Mouse (Mus musculus) limb, embryonic 15.5 days (tissue): ENCODE measurements around the gene Rnpepl1. TPM values are rescaled to one million over a fixed set of nuclear protein-coding genes. Genes with fewer than 3 reads are reported as not detected.

Experiments used
- ATAC-seq: fragments of 200-750 bp; cut with Nextera tagmentation; 2 replicates; pipeline ENCODE4 v1.8.0; 2017; ENCODE audit warnings: low read depth, moderate TSS enrichment; ENCODE audit not compliant: insufficient number of reproducible peaks, low FRiP score, low TSS enrichment
- H3K27ac ChIP-seq: fragments of 300-500 bp; sonication (generic); 2 replicates; pipeline ENCODE4 v1.5.1; 2015; ENCODE audit warnings: moderate library complexity, mild to moderate bottlenecking, inconsistent platforms
- H3K27me3 ChIP-seq: fragments of 300-500 bp; sonication (generic); 2 replicates; pipeline ENCODE4 v1.6.1; 2015; ENCODE audit warnings: inconsistent platforms
- H3K36me3 ChIP-seq: fragments of 300-500 bp; sonication (generic); 2 replicates; pipeline ENCODE4 v1.6.1; 2015; ENCODE audit warnings: inconsistent platforms
- H3K4me1 ChIP-seq: fragments of 300-500 bp; sonication (generic); 2 replicates; pipeline ENCODE4 v1.6.1; 2015; ENCODE audit warnings: inconsistent platforms
- H3K4me2 ChIP-seq: fragments of 300-500 bp; sonication (generic); 2 replicates; pipeline ENCODE4 v1.6.1; 2015; ENCODE audit warnings: mild to moderate bottlenecking, inconsistent platforms
- H3K4me3 ChIP-seq: fragments of 300-500 bp; sonication (generic); 2 replicates; pipeline ENCODE4 v1.5.1; 2015; ENCODE audit warnings: mild to moderate bottlenecking, inconsistent platforms
- H3K9ac ChIP-seq: fragments of 300-500 bp; sonication (generic); 2 replicates; pipeline ENCODE4 v1.6.1; 2015; ENCODE audit warnings: inconsistent platforms
- H3K9me3 ChIP-seq: fragments of 300-500 bp; sonication (generic); 2 replicates; pipeline ENCODE4 v1.6.1; 2016; ENCODE audit warnings: inconsistent platforms
- WGBS: fragments of 180-500 bp; shearing (Covaris S2); methylation state at CpG from one replicate; pipeline ENCODE4 v1.1.7; 2015; 5-methylcytosine and 5-hydroxymethylcytosine counted together
- polyA plus RNA-seq: library from polyadenylated mRNA; unstranded; fragments of >200 nt; fragmentation: Nextera tagmentation; extraction: Ambion mirVana; gene quantifications from 2 replicates; pipeline ENCODE4 v1.2.1, GENCODE M21; 2015

Rnpepl1 gene
- polyA plus RNA-seq, 1 experiment from 2014 or later, result 44.7 TPM

- no peak overlapping the region for H3K27ac ChIP-seq
- no peaks in the 10 kb centered on the region for H3K27me3 ChIP-seq
- no peak for ATAC-seq
- WGBS, result 67% methylated on average over 5 of the region's 5 CpGs
- no peak overlapping the region for H3K4me2 ChIP-seq
- H3K36me3 ChIP-seq, result no peaks in the 10 kb centered on the region
- H3K9ac ChIP-seq, result no peak overlapping the region
- H3K4me1 ChIP-seq, result 0 out of 2 replicates have a peak, but pooled peaks cover 3% of the 10 kb centered on the region
- no peaks in the 10 kb centered on the region for H3K9me3 ChIP-seq
- H3K4me3 ChIP-seq, result no peak overlapping the region
These were observed 30.5 kb upstream of the Rnpepl1 start for GRCm38 (mm10) chr1:92880101-92880500.

DNA sequence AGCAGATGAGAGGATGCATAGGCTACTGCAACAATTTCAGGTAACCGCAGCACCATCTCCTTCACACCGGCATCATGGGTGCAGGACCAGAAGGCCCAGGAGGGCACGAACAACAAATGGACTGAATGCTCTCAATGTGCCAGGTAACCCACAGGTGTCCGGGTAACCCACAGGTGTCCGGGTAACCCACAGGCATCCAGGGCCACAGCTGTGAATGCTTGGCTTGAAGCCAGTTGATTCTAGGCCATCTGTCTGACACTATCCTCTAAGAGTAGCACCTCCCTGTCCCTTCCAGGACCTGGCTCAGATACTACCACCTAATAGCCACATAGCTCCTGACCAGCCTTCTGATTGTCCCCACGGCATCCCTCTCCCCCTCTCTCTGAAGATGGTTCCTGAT is 28.6 kb upstream of the Rnpepl1 start:
- no peaks in the 10 kb centered on the region for H3K27me3 ChIP-seq
- WGBS, result 86% methylated on average over 6 of the region's 6 CpGs
- H3K4me1 ChIP-seq, result 0 out of 2 replicates have a peak, but pooled peaks cover 3% of the 10 kb centered on the region
- no peak overlapping the region for H3K27ac ChIP-seq
- no peak overlapping the region for H3K9ac ChIP-seq
- no peaks in the 10 kb centered on the region for H3K9me3 ChIP-seq
- no peak overlapping the region for H3K4me2 ChIP-seq
- ATAC-seq, result no peak
- H3K36me3 ChIP-seq, result no peaks in the 10 kb centered on the region
- H3K4me3 ChIP-seq, result no peak overlapping the region

- WGBS, result 72% methylated on average over 7 of the region's 7 CpGs
These were observed 21.5 kb upstream of the Rnpepl1 start for GRCm38 (mm10) chr1:92888901-92889655.

GRCm38 (mm10) chr1:92892791-92893190 is 17.8 kb upstream of the Rnpepl1 start:
- H3K4me2 ChIP-seq, result no peak overlapping the region
- no peaks in the 10 kb centered on the region for H3K9me3 ChIP-seq
- no peaks in the 10 kb centered on the region for H3K27me3 ChIP-seq
- no peak overlapping the region for H3K9ac ChIP-seq
- H3K36me3 ChIP-seq, result no peaks in the 10 kb centered on the region
- no peak overlapping the region for H3K27ac ChIP-seq
- 0 out of 2 replicates have a peak, but pooled peaks cover 3% of the 10 kb centered on the region for H3K4me1 ChIP-seq
- WGBS, result 65% methylated on average over 3 of the region's 3 CpGs
- no peak for ATAC-seq
- no peak overlapping the region for H3K4me3 ChIP-seq

More at GRCm38 (mm10) chr1:92888901-92889655, 21.5 kb upstream of the Rnpepl1 start:
- Histone ChIP-seq H3K4me1 (no peaks in the 10 kb centered on the region), H3K36me3 (no peaks in the 10 kb centered on the region), H3K4me3 (no peak overlapping the region), H3K27me3 (no peaks in the 10 kb centered on the region), H3K4me2 (no peak overlapping the region), H3K9ac (no peak overlapping the region), H3K9me3 (no peaks in the 10 kb centered on the region), H3K27ac (no peak overlapping the region)
- no peak for ATAC-seq

DNA sequence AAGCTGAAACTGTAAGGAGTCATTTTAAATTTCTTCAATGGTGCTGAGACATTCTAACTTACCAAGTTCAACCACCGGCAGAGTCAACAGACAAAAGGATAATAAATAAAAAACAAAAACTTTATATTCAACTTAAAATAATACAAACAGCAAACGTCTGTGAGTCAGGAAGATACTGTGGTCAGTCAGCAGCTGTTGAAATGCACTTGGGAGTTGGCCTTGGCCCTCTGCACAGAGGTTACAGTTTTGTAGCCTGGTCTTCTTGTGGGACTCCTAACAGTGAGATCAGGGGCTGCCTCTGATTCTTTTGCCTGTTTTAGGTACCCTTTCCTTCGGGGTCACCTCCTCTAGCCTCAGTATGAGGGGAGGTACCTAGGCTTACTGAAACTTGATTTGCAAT is 16.7 kb upstream of the Rnpepl1 start:
- no peak overlapping the region for H3K9ac ChIP-seq
- H3K4me2 ChIP-seq, result no peak overlapping the region
- WGBS, result 72% methylated on average over 3 of the region's 3 CpGs
- no peaks in the 10 kb centered on the region for H3K36me3 ChIP-seq
- H3K27ac ChIP-seq, result no peak overlapping the region
- H3K4me1 ChIP-seq, result 0 out of 2 replicates have a peak, but pooled peaks cover 3% of the 10 kb centered on the region
- H3K9me3 ChIP-seq, result no peaks in the 10 kb centered on the region
- no peak for ATAC-seq
- H3K4me3 ChIP-seq, result no peak overlapping the region
- no peaks in the 10 kb centered on the region for H3K27me3 ChIP-seq

GRCm38 (mm10) chr1:92895089-92895488 is 15.5 kb upstream of the Rnpepl1 start:
- no peaks in the 10 kb centered on the region for H3K9me3 ChIP-seq
- ATAC-seq, result no peak
- 0 out of 2 replicates have a peak, but pooled peaks cover 3% of the 10 kb centered on the region for H3K4me1 ChIP-seq
- H3K9ac ChIP-seq, result no peak overlapping the region
- H3K27me3 ChIP-seq, result 0 out of 2 replicates have a peak, but pooled peaks cover 8% of the 10 kb centered on the region
- no peak overlapping the region for H3K4me2 ChIP-seq
- no peak overlapping the region for H3K4me3 ChIP-seq
- no peaks in the 10 kb centered on the region for H3K36me3 ChIP-seq
- H3K27ac ChIP-seq, result no peak overlapping the region
- WGBS, result 11% methylated on average over 3 of the region's 3 CpGs

GRCm38 (mm10) chr1:92902786-92903185 is 7.8 kb upstream of the Rnpepl1 start, which contains the start of gene Ankmy1:
TSS of gene Ankmy1 (minus strand) at chr1:92902906.
- WGBS, result 1% methylated on average over 15 of the region's 15 CpGs

DNA sequence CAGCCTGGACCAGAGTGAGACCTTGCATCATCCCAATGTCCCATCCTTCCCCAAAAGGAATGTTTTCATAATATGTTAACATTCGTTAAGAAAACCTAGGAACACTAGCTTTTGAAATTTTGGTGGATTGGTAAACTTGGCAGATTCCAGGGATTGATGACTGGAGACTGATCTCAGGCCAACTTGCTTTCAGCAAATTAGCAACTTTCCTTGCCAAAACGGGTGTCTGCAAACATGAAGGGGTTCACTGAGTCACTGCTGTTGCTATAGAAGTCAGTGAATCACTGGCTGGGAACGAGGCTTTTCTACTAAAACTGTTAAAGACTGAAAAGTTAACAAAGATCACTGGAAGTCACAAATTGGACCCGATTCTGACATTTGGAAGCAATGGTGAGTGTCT is 7.0 kb upstream of the Rnpepl1 start:
- WGBS, result 64% methylated on average over 4 of the region's 4 CpGs
- no peak for ATAC-seq

More at GRCm38 (mm10) chr1:92902786-92903185, 7.8 kb upstream of the Rnpepl1 start, which contains the start of gene Ankmy1:
- H3K9me3 ChIP-seq, result no peaks in the 10 kb centered on the region
- H3K4me1 ChIP-seq, result peaks cover 18% of the 10 kb centered on the region
- 0 out of 2 replicates have a peak within 1 kb of the TSS, but pooled peaks have one; percentile 3 for H3K4me3 ChIP-seq
- ATAC-seq, result no peak
- H3K4me2 ChIP-seq, result peak within 1 kb of the TSS; percentile 35
- H3K27me3 ChIP-seq, result peaks cover 13% of the 10 kb centered on the region; the same call in 1 of the 2 replicates
- no peaks in the 10 kb centered on the region for H3K36me3 ChIP-seq
- no peak within 1 kb of the TSS for H3K9ac ChIP-seq
- no peak within 1 kb of the TSS for H3K27ac ChIP-seq

DNA sequence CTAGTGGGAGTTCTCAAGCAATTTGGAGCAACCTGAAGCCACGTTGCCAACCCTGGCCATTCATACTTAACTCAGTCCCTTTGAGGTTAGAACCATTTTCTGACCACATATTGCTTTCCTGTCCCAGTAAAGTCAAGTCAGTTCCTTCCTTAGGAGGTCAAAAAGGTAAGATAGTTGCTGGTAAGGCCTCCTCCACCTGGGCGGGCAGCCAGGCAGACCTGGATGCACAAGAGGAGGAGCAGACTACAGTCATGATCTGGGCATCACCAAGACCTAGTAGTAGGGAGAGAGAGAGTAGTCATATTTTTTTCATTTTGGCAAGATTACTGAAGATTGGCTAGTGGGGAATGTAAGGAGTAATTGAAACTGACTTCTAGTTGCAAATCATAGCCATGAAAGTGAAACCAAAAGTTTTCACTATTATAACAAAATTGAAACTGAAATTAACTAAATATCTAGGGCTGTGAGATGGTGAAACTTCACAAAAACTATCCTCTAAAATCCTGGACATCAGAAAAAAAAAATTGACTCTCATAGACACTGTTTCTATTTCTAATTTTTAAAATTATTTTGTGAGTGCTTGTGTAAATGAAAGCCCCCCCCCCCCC is 4.8 kb upstream of the Rnpepl1 start:
- H3K4me2 ChIP-seq, result no peak overlapping the region
- no peaks in the 10 kb centered on the region for H3K36me3 ChIP-seq
- peaks cover 33% of the 10 kb centered on the region for H3K4me1 ChIP-seq
- 97% methylated on average over 2 of the region's 2 CpGs for WGBS
- no peaks in the 10 kb centered on the region for H3K9me3 ChIP-seq
- no peak overlapping the region for H3K27ac ChIP-seq
- H3K9ac ChIP-seq, result no peak overlapping the region
- H3K27me3 ChIP-seq, result peaks cover 4% of the 10 kb centered on the region; the same call in 1 of the 2 replicates
- ATAC-seq, result no peak
- no peak overlapping the region for H3K4me3 ChIP-seq

More for the DNA sequence above, 7.0 kb upstream of the Rnpepl1 start:
- Histone ChIP-seq H3K9me3 (no peaks in the 10 kb centered on the region), H3K9ac (no peak overlapping the region), H3K27ac (no peak overlapping the region), H3K36me3 (no peaks in the 10 kb centered on the region), H3K4me2 (no peak overlapping the region), H3K4me1 (peaks cover 22% of the 10 kb centered on the region), H3K4me3 (no peak overlapping the region), H3K27me3 (peaks cover 13% of the 10 kb centered on the region; the same call in 1 of the 2 replicates)

- ATAC-seq, result peak; percentile 87
- H3K27ac ChIP-seq, result peak within 1 kb of the TSS; percentile 95
These were observed 3.6 kb upstream of the Rnpepl1 start, which contains the start of gene Dusp28 for GRCm38 (mm10) chr1:92906779-92907631. TSS of gene Dusp28 (plus strand) at chr1:92906981.

GRCm38 (mm10) chr1:92907632-92908360 is 2.8 kb upstream of the Rnpepl1 start:
- no peaks in the 10 kb centered on the region for H3K27me3 ChIP-seq
- H3K4me3 ChIP-seq, result peak overlapping the region; percentile 83
- H3K27ac ChIP-seq, result peak overlapping the region; percentile 95
- no peak for ATAC-seq
- H3K4me2 ChIP-seq, result peak overlapping the region; percentile 70
- no peaks in the 10 kb centered on the region for H3K36me3 ChIP-seq
- peak overlapping the region; percentile 77 for H3K9ac ChIP-seq
- H3K4me1 ChIP-seq, result peaks cover 46% of the 10 kb centered on the region
- 46% methylated on average over 20 of the region's 20 CpGs for WGBS
- no peaks in the 10 kb centered on the region for H3K9me3 ChIP-seq

More at GRCm38 (mm10) chr1:92906779-92907631, 3.6 kb upstream of the Rnpepl1 start, which contains the start of gene Dusp28:
- under 1% methylated on average over 77 of the region's 81 CpGs for WGBS
- Histone ChIP-seq H3K27me3 (no peaks in the 10 kb centered on the region), H3K36me3 (no peaks in the 10 kb centered on the region), H3K4me1 (peaks cover 42% of the 10 kb centered on the region), H3K9ac (peak within 1 kb of the TSS; percentile 77), H3K4me3 (peak within 1 kb of the TSS; percentile 83), H3K9me3 (no peaks in the 10 kb centered on the region), H3K4me2 (peak within 1 kb of the TSS; percentile 70)
